Mouse (Mus musculus): ENCODE results near the gene Dchs2. TPM values are rescaled to one million over a fixed set of nuclear protein-coding genes. Genes with fewer than 3 reads are reported as not detected.

Gene Dchs2
- polyA plus RNA-seq, 1 experiment from 2014 or later: 0.78 TPM

DNA sequence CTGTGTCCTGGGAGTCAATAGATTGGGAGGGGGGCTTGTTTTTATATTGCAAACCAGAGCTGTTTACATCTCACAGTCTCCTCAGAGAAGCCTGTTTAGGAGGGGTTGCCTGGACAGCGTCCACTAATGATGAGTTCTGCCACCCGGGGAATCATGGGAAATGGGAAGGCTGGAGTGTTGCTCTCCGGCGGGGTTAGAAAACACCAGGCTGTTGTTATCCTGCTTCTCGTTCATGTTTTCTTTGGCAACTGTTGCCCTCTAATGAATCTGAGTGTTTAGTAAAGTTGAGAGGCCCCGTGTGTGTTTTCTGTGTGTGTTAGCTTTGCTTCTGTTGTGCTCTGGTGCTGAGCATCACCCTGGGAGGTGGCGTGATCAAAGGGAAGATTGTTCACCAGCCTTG is 8.7 kb downstream of the Dchs2 start:
- Histone ChIP-seq H3K4me2 (replicated peaks; ENCODE audit: low read depth, low read length) (no peak overlapping the region), H3K27me3 (ENCODE audit: control insufficient read depth, insufficient read depth, low read length) (no peaks in the 10 kb centered on the region), H3K4me3 (ENCODE audit: low read depth, low read length) (no peak overlapping the region), H3K9me3 (ENCODE audit: control insufficient read depth, low read depth, low read length) (no peaks in the 10 kb centered on the region), H3K9ac (replicated peaks; ENCODE audit: low read depth, low read length) (no peak overlapping the region), H3K4me1 (ENCODE audit: control insufficient read depth, insufficient read depth, low read length) (no peaks in the 10 kb centered on the region), H3K27ac (ENCODE audit: low read length) (no peak overlapping the region), H3K36me3 (ENCODE audit: control insufficient read depth, insufficient read depth, low read length) (no peaks in the 10 kb centered on the region)
- ATAC-seq (ENCODE audit: insufficient number of reproducible peaks, insufficient read depth, low FRiP score, low read depth): no peak
- WGBS: 66% methylated on average over 7 of the region's 7 CpGs

DNA sequence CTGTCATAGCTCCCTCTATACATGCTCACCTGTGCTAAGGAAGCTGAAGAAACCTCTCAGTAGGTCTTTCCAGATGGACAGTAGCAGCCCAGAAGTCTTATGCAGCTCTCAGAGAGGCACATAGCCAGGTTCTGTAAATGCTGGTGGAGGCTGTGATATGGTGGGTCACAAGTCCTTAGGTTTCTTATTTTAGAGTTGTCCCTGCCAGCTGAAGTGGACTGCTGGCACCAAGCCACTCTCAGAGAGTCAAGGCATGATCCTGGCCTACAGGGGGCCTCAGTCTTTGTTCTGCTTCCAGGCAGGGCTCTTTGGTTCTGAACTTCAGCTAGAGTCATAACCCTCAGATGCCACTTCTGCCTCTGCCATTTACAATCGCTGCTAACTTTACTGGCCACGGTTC is 11.1 kb downstream of the Dchs2 start:
- H3K36me3 ChIP-seq (ENCODE audit: control insufficient read depth, insufficient read depth, low read length): no peaks in the 10 kb centered on the region
- ATAC-seq (ENCODE audit: insufficient number of reproducible peaks, insufficient read depth, low FRiP score, low read depth): no peak
- H3K9me3 ChIP-seq (ENCODE audit: control insufficient read depth, low read depth, low read length): no peaks in the 10 kb centered on the region
- H3K9ac ChIP-seq (replicated peaks; ENCODE audit: low read depth, low read length): no peak overlapping the region
- H3K4me1 ChIP-seq (ENCODE audit: control insufficient read depth, insufficient read depth, low read length): no peaks in the 10 kb centered on the region
- H3K4me2 ChIP-seq (replicated peaks; ENCODE audit: low read depth, low read length): no peak overlapping the region
- H3K27me3 ChIP-seq (ENCODE audit: control insufficient read depth, insufficient read depth, low read length): no peaks in the 10 kb centered on the region
- H3K27ac ChIP-seq (ENCODE audit: low read length): no peak overlapping the region
- H3K4me3 ChIP-seq (ENCODE audit: low read depth, low read length): no peak overlapping the region
- 49% methylated on average over 2 of the region's 2 CpGs for WGBS

DNA sequence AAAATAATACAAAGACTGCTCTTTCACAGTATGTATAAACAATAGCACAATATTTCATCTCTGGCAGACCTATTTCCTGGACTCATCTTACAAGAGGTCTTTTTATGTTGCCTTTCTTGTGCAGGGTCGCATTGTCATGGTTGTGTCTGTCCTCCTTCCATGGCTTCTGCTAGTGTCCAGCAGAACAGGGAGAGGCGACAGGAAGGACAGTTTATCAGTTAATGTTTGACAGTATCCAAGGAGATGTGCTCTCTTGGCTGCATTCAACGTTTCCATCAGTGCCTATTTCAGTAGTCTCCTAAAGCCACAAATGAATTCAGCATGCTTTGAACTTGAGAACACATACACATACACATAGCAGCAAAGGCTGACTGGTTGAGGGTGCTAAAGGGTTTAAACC is 17.9 kb downstream of the Dchs2 start:
- Histone ChIP-seq H3K4me2 (replicated peaks; ENCODE audit: low read depth, low read length) (no peak overlapping the region), H3K27ac (ENCODE audit: low read length) (no peak overlapping the region), H3K36me3 (ENCODE audit: control insufficient read depth, insufficient read depth, low read length) (no peaks in the 10 kb centered on the region), H3K9ac (replicated peaks; ENCODE audit: low read depth, low read length) (no peak overlapping the region), H3K4me1 (ENCODE audit: control insufficient read depth, insufficient read depth, low read length) (0 out of 2 replicates have a peak, but pooled peaks cover 3% of the 10 kb centered on the region), H3K4me3 (ENCODE audit: low read depth, low read length) (no peak overlapping the region), H3K27me3 (ENCODE audit: control insufficient read depth, insufficient read depth, low read length) (no peaks in the 10 kb centered on the region), H3K9me3 (ENCODE audit: control insufficient read depth, low read depth, low read length) (no peaks in the 10 kb centered on the region)
- whole genome bisulfite sequencing: 28% methylated on average over 3 of the region's 3 CpGs
- no peak for ATAC-seq (ENCODE audit: insufficient number of reproducible peaks, insufficient read depth, low FRiP score, low read depth)

DNA sequence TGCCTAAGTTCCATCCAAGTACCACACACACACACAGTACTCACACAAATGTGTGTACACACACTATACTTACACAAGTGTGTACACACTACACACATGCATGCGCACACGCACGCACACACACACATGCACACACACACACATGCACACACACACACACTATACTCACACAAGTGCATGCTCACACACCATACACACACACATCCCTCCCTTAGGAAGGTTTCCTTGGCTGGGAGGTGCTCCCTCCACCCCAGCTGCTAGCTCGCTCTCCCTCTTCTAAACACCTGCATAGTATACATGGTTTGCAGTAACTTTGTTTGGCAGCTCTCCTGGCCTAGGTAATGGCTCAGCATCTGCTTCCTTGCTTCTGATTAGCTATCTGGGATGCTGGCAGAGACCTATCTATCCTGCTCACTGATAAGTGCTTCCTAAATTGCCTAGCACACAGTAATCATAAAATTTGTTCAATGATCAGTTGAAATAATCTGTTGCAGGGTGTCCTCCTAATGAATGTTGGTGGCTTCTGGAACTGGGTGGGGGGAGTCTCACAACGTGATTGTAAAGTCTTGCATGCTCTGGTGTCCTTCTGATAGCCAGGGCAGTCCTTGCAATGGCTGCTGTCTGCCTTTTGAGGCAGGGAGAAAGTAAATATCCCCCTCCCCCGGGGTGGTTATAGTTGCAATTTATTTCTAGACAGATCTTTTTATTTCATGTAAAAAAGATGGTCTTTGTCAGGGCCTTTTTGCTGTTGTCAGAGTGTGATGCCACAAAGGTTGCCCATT is 19.7 kb downstream of the Dchs2 start:
- no peaks in the 10 kb centered on the region for H3K9me3 ChIP-seq (ENCODE audit: control insufficient read depth, low read depth, low read length)

DNA sequence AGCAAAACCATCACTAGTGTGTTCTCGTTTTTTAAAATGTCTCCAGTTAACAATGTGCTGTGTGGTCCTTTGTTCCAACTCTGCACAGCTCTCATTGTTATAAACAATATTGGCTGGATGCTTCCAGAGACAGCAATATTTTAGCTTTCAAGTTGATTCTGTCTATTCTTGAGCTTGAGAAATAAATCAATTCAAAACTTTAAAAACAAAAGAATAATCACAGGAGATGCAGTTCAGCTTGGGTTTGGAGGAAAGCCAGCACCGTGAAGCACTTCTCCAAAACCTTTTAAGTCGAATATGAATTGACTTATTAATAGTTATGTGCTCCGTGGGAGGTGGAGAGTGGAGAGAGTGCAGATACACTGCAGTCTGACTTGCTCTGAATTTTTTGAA is 20.3 kb downstream of the Dchs2 start:
- Histone ChIP-seq H3K9me3 (ENCODE audit: control insufficient read depth, low read depth, low read length) (no peaks in the 10 kb centered on the region), H3K4me1 (ENCODE audit: control insufficient read depth, insufficient read depth, low read length) (0 out of 2 replicates have a peak, but pooled peaks cover 3% of the 10 kb centered on the region), H3K4me2 (replicated peaks; ENCODE audit: low read depth, low read length) (no peak overlapping the region), H3K27me3 (ENCODE audit: control insufficient read depth, insufficient read depth, low read length) (no peaks in the 10 kb centered on the region), H3K4me3 (ENCODE audit: low read depth, low read length) (no peak overlapping the region), H3K9ac (replicated peaks; ENCODE audit: low read depth, low read length) (no peak overlapping the region), H3K36me3 (ENCODE audit: control insufficient read depth, insufficient read depth, low read length) (no peaks in the 10 kb centered on the region), H3K27ac (ENCODE audit: low read length) (no peak overlapping the region)
- WGBS: 28% methylated on average over 4 of the region's 4 CpGs
- ATAC-seq (ENCODE audit: insufficient number of reproducible peaks, insufficient read depth, low FRiP score, low read depth): no peak

More for the DNA sequence above, 19.7 kb downstream of the Dchs2 start:
- H3K36me3 ChIP-seq (ENCODE audit: control insufficient read depth, insufficient read depth, low read length): no peaks in the 10 kb centered on the region
- H3K4me2 ChIP-seq (replicated peaks; ENCODE audit: low read depth, low read length): no peak overlapping the region
- no peaks in the 10 kb centered on the region for H3K27me3 ChIP-seq (ENCODE audit: control insufficient read depth, insufficient read depth, low read length)
- H3K4me3 ChIP-seq (ENCODE audit: low read depth, low read length): no peak overlapping the region
- 0 out of 2 replicates have a peak, but pooled peaks cover 3% of the 10 kb centered on the region for H3K4me1 ChIP-seq (ENCODE audit: control insufficient read depth, insufficient read depth, low read length)
- no peak overlapping the region for H3K9ac ChIP-seq (replicated peaks; ENCODE audit: low read depth, low read length)
- WGBS: 76% methylated on average over 6 of the region's 6 CpGs
- H3K27ac ChIP-seq (ENCODE audit: low read length): no peak overlapping the region
- no peak for ATAC-seq (ENCODE audit: insufficient number of reproducible peaks, insufficient read depth, low FRiP score, low read depth)

DNA sequence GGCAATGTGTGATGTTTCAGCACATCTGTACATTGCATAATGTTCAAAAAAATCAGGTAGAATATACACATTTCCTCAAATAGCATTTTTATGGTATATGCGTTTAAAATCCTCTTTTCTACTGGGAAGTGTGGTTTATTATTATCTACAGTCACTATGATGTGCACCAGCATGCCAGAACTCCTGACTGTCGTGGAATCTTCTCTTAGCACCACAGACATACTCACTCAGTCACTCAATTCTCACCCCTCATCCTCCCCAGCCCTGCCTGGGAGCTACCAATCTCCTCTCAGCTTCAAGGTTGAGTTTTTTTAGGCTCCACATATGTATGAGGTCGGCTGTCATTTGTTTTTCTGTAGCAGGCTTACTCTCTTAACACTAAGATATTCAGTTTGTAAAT is 20.8 kb downstream of the Dchs2 start:
- H3K4me3 ChIP-seq (ENCODE audit: low read depth, low read length): no peak overlapping the region
- H3K36me3 ChIP-seq (ENCODE audit: control insufficient read depth, insufficient read depth, low read length): no peaks in the 10 kb centered on the region
- no peak for ATAC-seq (ENCODE audit: insufficient number of reproducible peaks, insufficient read depth, low FRiP score, low read depth)
- 0 out of 2 replicates have a peak, but pooled peaks cover 3% of the 10 kb centered on the region for H3K4me1 ChIP-seq (ENCODE audit: control insufficient read depth, insufficient read depth, low read length)
- H3K4me2 ChIP-seq (replicated peaks; ENCODE audit: low read depth, low read length): no peak overlapping the region
- H3K27ac ChIP-seq (ENCODE audit: low read length): no peak overlapping the region
- 40% methylated on average over 3 of the region's 3 CpGs for WGBS
- no peak overlapping the region for H3K9ac ChIP-seq (replicated peaks; ENCODE audit: low read depth, low read length)
- H3K9me3 ChIP-seq (ENCODE audit: control insufficient read depth, low read depth, low read length): no peaks in the 10 kb centered on the region
- H3K27me3 ChIP-seq (ENCODE audit: control insufficient read depth, insufficient read depth, low read length): no peaks in the 10 kb centered on the region

DNA sequence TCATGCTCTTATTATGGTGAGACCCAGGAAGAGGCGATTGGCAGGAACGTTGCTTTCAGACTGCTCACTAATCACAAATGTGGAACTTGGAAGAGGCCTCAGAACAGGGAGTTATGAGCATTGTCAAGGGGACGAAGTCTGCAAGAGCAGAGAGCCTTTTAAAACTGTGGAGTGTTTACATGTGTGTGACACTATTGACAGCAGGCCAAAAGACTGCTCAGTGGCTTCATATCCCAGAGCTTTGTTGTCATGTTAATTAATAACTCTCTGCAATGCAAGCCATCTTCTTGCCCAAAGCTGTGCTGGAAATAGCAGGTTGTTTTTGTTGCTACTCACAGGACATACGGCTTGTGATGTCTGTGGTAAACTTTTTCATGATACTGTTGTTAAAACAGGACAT is 27.9 kb downstream of the Dchs2 start:
- Histone ChIP-seq H3K9me3 (ENCODE audit: control insufficient read depth, low read depth, low read length) (no peaks in the 10 kb centered on the region), H3K4me2 (replicated peaks; ENCODE audit: low read depth, low read length) (no peak overlapping the region), H3K27ac (ENCODE audit: low read length) (peak overlapping the region; percentile 61; the same call in 1 of the 2 replicates), H3K36me3 (ENCODE audit: control insufficient read depth, insufficient read depth, low read length) (no peaks in the 10 kb centered on the region), H3K4me3 (ENCODE audit: low read depth, low read length) (no peak overlapping the region), H3K4me1 (ENCODE audit: control insufficient read depth, insufficient read depth, low read length) (peaks cover 7% of the 10 kb centered on the region; the same call in 1 of the 2 replicates), H3K27me3 (ENCODE audit: control insufficient read depth, insufficient read depth, low read length) (no peaks in the 10 kb centered on the region), H3K9ac (replicated peaks; ENCODE audit: low read depth, low read length) (no peak overlapping the region)
- WGBS: 15% methylated on average over 4 of the region's 4 CpGs
- ATAC-seq (ENCODE audit: insufficient number of reproducible peaks, insufficient read depth, low FRiP score, low read depth): peak; percentile 65; the same call in 1 of the 2 replicates

DNA sequence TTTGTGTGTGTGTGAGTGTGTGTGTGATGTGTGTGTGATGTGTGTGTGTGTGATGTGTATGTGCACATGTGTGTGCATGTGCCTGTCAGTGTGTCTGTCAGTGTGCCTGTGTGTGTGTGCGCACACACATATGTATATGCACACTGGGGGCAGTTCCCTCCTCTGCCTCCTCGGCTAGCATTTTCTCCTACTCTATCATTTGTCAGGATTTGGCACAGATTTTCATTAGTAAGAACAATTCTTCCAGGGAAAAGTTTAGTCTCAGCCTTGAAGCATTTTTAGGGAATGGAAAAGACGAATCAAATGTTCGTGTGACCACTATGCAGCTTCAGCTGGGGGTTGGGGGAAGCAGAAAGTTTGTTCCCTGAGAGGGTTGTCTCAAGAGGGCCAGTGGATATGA is 28.4 kb downstream of the Dchs2 start:
- peak overlapping the region; percentile 61; the same call in 1 of the 2 replicates for H3K27ac ChIP-seq (ENCODE audit: low read length)
- H3K4me3 ChIP-seq (ENCODE audit: low read depth, low read length): no peak overlapping the region
- WGBS: 39% methylated on average over 4 of the region's 4 CpGs
- no peaks in the 10 kb centered on the region for H3K36me3 ChIP-seq (ENCODE audit: control insufficient read depth, insufficient read depth, low read length)
- peaks cover 7% of the 10 kb centered on the region; the same call in 1 of the 2 replicates for H3K4me1 ChIP-seq (ENCODE audit: control insufficient read depth, insufficient read depth, low read length)
- no peaks in the 10 kb centered on the region for H3K9me3 ChIP-seq (ENCODE audit: control insufficient read depth, low read depth, low read length)
- no peak overlapping the region for H3K4me2 ChIP-seq (replicated peaks; ENCODE audit: low read depth, low read length)
- no peak overlapping the region for H3K9ac ChIP-seq (replicated peaks; ENCODE audit: low read depth, low read length)
- H3K27me3 ChIP-seq (ENCODE audit: control insufficient read depth, insufficient read depth, low read length): no peaks in the 10 kb centered on the region
- no peak for ATAC-seq (ENCODE audit: insufficient number of reproducible peaks, insufficient read depth, low FRiP score, low read depth)
